Mouse (Mus musculus): ENCODE measurements around the gene Hbq1a. TPM values are rescaled to one million over a fixed set of nuclear protein-coding genes. Genes with fewer than 3 reads are reported as not detected.
"Not testable (repeated sequence)": the region's sequence is repeated elsewhere in the genome, so short reads cannot be mapped to it uniquely, and the experiment has no call there.

Gene Hbq1a
- polyA plus RNA-seq, 1 experiment = 1.8 TPM

- not testable (repeated sequence) for DNase-seq (ENCODE audit: extremely low spot score in 1 of 2, low spot score in 1 of 2)
Observed at GRCm38 (mm10) chr11:32283091-32283777, 16.6 kb upstream of the Hbq1a start, which contains the start of gene Hba-a1. Gene Hba-a1, plus strand, starts transcription at chr11:32283511.

DNA sequence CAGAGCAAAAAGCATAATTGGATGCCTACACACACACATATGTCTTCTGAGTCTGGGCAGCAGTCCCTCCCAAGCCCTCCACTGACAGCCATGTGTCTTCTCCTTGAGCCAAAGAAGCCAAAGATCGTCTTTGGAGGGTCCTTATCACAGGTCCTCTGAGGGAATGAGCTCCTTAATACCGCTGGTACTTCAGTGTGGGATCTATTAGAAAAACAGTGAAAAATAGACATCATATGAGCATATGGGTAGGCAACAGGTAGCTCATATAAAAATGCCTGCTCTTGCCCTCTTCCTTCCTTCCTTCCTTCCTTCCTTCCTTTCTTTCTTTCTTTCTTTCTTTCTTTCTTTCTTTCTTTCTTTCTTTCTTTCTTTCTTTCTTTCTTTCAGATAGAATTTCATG lies 15.3 kb upstream of the Hbq1a start:
- DNase-seq (ENCODE audit: extremely low spot score in 1 of 2, low spot score in 1 of 2) = not testable (repeated sequence)

GRCm38 (mm10) chr11:32285031-32285775 lies 14.7 kb upstream of the Hbq1a start:
- no peak for DNase-seq (ENCODE audit: extremely low spot score in 1 of 2, low spot score in 1 of 2)

GRCm38 (mm10) chr11:32285887-32286286 lies 14.0 kb upstream of the Hbq1a start:
- DNase-seq (ENCODE audit: extremely low spot score in 1 of 2, low spot score in 1 of 2) = not testable (repeated sequence)

- DNase-seq (ENCODE audit: extremely low spot score in 1 of 2, low spot score in 1 of 2) = peak; percentile 52 to 86
Observed at GRCm38 (mm10) chr11:32286695-32287492, 13.0 kb upstream of the Hbq1a start, which contains the start of gene Hbq1b. Gene Hbq1b, plus strand, starts transcription at chr11:32286965.

- DNase-seq (ENCODE audit: extremely low spot score in 1 of 2, low spot score in 1 of 2) = no peak
Observed at GRCm38 (mm10) chr11:32287493-32287825, 12.4 kb upstream of the Hbq1a start.

GRCm38 (mm10) chr11:32292819-32293218 lies 7.0 kb upstream of the Hbq1a start:
- DNase-seq (ENCODE audit: extremely low spot score in 1 of 2, low spot score in 1 of 2) = not testable (repeated sequence)

DNA sequence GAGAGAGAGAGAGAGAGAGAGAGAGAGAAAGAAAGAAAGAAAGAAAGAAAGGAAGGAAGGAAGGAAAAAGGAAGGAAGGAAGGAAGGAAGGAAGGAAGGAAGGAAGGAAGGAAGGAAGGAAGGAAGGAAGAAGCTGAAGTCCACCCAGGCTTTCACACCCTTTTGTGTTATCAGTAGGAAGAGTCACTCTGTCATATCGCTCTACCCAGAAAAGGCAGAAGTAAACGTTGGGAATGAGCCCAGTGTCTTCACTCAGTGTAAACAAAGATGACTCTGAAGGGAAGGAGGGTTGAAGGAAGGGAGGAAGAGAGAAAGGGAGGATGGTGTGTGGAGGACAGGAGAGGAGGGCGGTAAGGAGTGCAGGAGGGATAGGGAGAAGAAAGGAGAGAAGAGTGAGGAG lies 6.4 kb upstream of the Hbq1a start:
- not testable (repeated sequence) for DNase-seq (ENCODE audit: extremely low spot score in 1 of 2, low spot score in 1 of 2)

DNA sequence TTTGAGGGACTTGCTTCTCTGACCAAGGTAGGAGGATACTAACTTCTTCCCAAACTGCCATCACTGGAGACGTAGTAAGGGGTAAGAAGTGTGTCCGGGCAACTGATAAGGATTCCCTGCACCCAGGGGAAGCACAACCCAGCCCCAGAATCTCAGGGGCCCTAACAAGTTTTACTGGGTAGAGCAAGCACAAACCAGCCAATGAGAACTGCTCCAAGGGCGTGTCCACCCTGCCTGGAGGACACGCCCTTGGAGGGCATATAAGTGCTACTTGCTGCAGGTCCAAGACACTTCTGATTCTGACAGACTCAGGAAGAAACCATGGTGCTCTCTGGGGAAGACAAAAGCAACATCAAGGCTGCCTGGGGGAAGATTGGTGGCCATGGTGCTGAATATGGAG lies 3.7 kb upstream of the Hbq1a start, which contains the start of gene Hba-a2:
Hba-a2 (plus strand) TSS at position 287 of the 400 bp plus-strand sequence.
- DNase-seq (ENCODE audit: extremely low spot score in 1 of 2, low spot score in 1 of 2) = not testable (repeated sequence)

GRCm38 (mm10) chr11:32297417-32297816 lies 2.5 kb upstream of the Hbq1a start:
- DNase-seq (ENCODE audit: extremely low spot score in 1 of 2, low spot score in 1 of 2) = not testable (repeated sequence)

DNA sequence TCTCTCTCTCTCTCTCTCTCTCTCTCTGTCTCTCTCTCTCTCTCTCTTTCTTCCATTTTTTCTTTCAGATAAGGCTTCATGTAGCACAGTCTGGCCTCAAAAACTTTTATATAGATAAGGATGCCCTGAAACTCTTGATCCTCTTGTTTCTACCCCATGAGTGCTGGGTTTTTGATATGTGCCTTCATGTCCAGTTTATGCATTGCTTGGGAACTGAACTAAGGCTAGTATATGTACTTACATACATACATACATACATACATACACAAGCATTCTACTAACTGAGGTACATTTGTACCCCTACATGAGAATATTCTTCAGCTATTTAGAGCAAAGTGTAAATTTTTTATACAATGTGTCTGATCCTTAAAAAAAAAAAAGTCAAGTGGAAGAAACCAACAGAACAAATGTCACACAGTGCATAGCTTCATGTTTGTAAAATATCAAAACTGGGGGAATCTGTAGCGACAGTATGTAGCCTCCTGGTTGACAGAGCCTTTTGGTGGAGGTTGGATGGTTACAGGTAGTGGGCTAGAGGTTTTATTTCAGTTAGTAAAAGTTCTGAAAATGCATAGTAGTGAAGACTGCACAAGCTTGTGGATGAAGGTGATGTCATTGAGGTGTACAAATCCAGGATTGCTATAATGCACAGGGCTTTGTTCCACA lies 1.9 kb upstream of the Hbq1a start:
- DNase-seq (ENCODE audit: extremely low spot score in 1 of 2, low spot score in 1 of 2) = no peak

- no peak for DNase-seq (ENCODE audit: extremely low spot score in 1 of 2, low spot score in 1 of 2)
Observed at GRCm38 (mm10) chr11:32298532-32298918, 1.3 kb upstream of the Hbq1a start.

- no peak for DNase-seq (ENCODE audit: extremely low spot score in 1 of 2, low spot score in 1 of 2)
Observed at GRCm38 (mm10) chr11:32300279-32301267, 704 bp downstream of the Hbq1a start.

DNA sequence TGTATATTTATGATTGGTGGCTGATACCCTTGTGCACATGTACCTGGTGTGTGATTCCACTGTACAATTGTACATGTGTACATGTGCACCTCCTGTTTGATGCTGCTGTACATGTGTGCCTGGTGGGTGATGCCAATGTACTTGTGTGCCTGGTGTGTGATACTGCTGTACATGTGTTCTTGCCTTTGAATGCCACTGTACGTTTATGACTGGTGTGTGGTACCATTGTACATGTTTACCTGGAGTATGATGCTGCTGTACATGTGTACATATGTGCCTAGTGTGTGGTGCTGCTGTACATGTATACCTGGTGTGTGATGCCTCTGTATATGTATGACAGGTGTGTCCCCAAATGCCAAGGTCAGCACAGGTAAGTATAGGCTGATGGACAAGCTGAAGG lies 1.6 kb downstream of the Hbq1a start:
- DNase-seq (ENCODE audit: extremely low spot score in 1 of 2, low spot score in 1 of 2) = no peak

DNA sequence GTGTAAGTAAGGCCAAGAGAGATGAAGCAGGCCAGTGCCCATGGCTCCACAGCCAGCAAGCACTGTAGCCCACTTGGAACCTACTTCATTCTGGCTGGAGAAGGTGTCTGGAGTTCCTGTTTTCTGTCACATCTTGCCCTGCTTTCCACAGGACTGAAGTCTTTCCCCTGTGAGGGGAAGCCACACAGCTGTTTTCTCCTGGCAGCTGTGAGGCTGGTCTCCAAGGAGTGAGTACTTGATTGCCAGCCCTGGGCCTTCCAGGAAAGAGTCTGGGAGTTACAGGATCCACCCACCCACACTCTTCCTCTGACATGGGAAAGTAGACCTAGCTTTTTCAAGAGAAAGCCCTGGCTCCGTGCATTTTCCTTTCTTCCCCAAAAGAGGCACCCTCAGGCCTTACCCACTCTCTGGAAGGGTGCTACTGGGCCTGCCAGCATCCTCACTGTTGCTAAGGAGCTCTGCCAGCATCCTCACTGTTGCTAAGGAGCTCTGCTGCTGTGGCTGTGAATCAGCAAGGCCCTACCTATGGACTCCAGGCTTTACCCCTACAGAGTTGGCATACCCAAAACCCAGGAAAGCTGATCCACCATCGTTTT lies 3.1 kb downstream of the Hbq1a start:
- DNase-seq (ENCODE audit: extremely low spot score in 1 of 2, low spot score in 1 of 2) = peak; percentile 37 to 60

DNA sequence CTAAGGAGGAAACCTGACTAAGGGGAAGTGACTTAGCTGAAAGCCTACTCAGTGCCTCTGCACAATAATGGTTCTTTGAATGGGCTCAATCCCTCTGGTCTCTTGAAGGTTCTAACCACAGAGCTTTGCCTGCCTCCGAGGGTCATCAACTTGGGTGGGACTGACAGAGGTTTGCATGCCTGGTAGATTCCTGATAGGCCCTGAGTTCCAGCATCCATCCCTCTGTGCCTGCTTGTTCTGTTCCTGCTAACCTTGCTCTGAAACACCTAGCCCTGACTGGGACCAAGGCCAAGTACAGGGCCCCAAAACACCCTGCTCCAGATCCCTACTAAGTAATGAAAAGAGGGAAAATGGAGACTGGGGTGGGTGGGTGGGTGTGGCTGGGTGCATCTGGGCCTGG lies 3.6 kb downstream of the Hbq1a start:
- no peak for DNase-seq (ENCODE audit: extremely low spot score in 1 of 2, low spot score in 1 of 2)

DNA sequence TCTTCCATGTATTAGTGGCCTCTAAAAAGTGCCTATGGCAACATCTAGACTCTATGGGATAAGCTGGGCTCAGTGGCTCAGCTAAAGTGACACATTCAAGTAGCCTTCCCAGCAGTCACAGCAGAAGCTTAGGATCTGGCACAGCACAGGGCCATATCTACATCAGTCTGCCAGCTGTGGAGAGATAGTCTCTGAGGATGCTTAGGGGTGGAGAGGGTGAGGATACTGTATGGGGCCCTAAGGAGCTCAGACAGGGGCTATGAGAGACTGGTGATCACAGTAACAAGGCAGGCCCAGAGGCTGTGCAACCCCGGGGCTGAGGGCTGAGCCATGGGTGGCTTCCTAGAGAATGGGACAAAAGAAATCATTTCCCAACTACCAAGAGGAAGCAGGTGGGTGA lies 7.1 kb downstream of the Hbq1a start:
- DNase-seq (ENCODE audit: extremely low spot score in 1 of 2, low spot score in 1 of 2) = no peak

DNA sequence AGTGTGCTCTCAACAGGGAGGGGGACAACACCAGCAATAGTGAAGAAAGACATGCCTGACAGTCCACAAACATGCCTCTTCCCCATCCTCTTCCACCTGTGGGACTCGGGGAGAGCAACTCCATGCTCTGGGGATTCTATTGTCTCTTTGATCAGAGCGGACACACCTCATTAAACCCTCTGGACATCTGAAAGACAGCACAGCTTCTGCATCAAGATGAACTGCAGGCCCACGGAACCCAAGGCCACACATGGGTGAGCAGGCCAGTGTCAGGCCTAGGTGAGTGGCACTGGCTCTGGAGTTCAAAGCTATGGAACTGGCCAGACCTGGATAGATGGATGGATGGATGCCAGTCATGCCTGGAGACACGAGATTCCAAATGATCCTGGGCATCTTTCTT lies 9.6 kb downstream of the Hbq1a start:
- no peak for DNase-seq (ENCODE audit: extremely low spot score in 1 of 2, low spot score in 1 of 2)

GRCm38 (mm10) chr11:32309928-32310327 lies 10.1 kb downstream of the Hbq1a start:
- DNase-seq (ENCODE audit: extremely low spot score in 1 of 2, low spot score in 1 of 2) = no peak

Data from frontal cortex, adult 2 months (tissue).